Mouse (Mus musculus): Measurements from ENCODE around the gene Zfp974. TPM values are rescaled to one million over a fixed set of nuclear protein-coding genes. Genes with fewer than 3 reads are reported as not detected.

The Zfp974 gene
- 0.73 and 0.93 TPM in 2 replicates for polyA plus RNA-seq (2012; rRNA removed)

DNA sequence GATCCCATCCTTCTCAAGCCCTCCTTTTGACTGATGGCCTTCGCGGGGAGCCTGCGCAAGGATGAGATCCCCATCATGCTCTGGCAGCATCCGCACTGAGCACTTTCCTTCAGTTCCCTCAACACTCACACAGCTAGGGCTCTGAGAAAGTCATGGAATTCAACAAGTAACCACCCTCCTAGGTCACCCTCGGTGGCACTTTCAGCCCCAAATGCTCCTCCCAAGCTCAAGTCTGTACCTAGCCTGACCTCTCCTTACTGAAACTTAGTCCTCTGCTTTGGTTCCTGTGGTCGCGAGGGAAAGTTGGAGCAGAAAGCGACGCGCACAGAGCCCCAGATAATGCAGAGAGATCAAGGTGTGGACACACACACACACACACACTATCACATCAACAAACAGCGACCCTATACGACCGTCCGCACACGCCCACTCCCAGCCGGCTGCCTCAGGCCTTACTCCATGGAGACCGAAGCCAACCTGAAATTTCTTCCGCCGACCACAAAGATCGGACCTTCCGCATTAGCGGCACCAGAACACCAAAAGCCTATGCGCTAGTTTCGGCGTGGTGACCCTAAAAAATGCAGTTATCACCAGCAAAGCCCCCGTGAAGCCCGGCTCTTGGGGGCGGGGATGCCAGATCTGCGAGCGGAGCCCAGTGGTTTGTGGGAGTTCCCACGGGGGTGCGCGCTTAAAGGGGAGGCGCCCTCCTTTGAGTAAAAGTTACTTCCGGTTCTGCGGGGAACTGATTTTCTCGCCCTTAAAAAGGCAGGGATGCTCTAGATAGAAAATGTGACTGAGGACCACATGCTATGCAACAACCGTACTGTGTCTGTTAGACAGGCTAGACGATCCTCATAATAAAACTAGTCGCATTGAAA lies at the start of gene Zfp974:
Zfp974 (minus strand) TSS at position 643 of the 878 bp plus-strand sequence.

Other genes with a start within 250 kb of the Zfp974 start
- gene Zfp607b, start 240.1 kb downstream of the Zfp974 start, polyA plus RNA-seq (2012; rRNA removed): 0.24 and 0.30 TPM in 2 replicates
- gene Zfp60, start 198.1 kb downstream of the Zfp974 start, polyA plus RNA-seq (2012; rRNA removed): 1.3 and 1.4 TPM in 2 replicates
- 0.77 and 0.79 TPM in 2 replicates for gene Zfp626, start 122.3 kb downstream of the Zfp974 start, polyA plus RNA-seq (2012; rRNA removed)
- 0.78 and 0.82 TPM in 2 replicates for gene Zfp59, start 90.9 kb downstream of the Zfp974 start, polyA plus RNA-seq (2012; rRNA removed)
- 0.60 and 0.63 TPM in 2 replicates for gene Zfp607a, start 71.9 kb downstream of the Zfp974 start, polyA plus RNA-seq (2012; rRNA removed)
- 1.3 TPM in 2 replicates for gene Zfp780b, start 49.7 kb upstream of the Zfp974 start, polyA plus RNA-seq (2012; rRNA removed)
- 0.45 and 0.56 TPM in 2 replicates for gene Zfp850, start 84.7 kb upstream of the Zfp974 start, polyA plus RNA-seq (2012; rRNA removed)
- 68.3 and 74.1 TPM in 2 replicates for gene Psmc4, start 120.6 kb upstream of the Zfp974 start, polyA plus RNA-seq (2012; rRNA removed)
- 0.07 and 0.29 TPM in 2 replicates for gene Fcgbp, start 141.8 kb upstream of the Zfp974 start, polyA plus RNA-seq (2012; rRNA removed)
- not detected in 2 replicates for gene 9530053A07Rik, start 200.0 kb upstream of the Zfp974 start, polyA plus RNA-seq (2012; rRNA removed)
- gene Fbl, start 240.2 kb upstream of the Zfp974 start, polyA plus RNA-seq (2012; rRNA removed): 116 and 129 TPM in 2 replicates